Mouse (Mus musculus) heart, postnatal 0 days (tissue): ENCODE data around the gene Sgms1. TPM values are rescaled to one million over a fixed set of nuclear protein-coding genes. Genes with fewer than 3 reads are reported as not detected.

ENCODE experiments used
- ATAC-seq: fragments of 200-750 bp; cut with Nextera tagmentation; 2 replicates; pipeline ENCODE4 v1.8.0; 2017; ENCODE audit warnings: low read depth, moderate number of reproducible peaks, moderate library complexity; ENCODE audit not compliant: insufficient read depth
- DNase-seq: peaks from one replicate; pipeline ENCODE4 v3.0.0-alpha.2; 2016; ENCODE audit warnings: low spot score
- H3K27ac ChIP-seq: fragments of 300-500 bp; sonication (generic); 2 replicates; pipeline ENCODE4 v1.5.1; 2014; ENCODE audit warnings: low read depth, mild to moderate bottlenecking
- H3K27me3 ChIP-seq: fragments of 300-500 bp; sonication (generic); 2 replicates; pipeline ENCODE4 v1.6.1; 2014; ENCODE audit warnings: low read length, mixed read lengths; ENCODE audit not compliant: control insufficient read depth, insufficient read depth
- H3K36me3 ChIP-seq: fragments of 300-500 bp; sonication (generic); replicated peaks from 2 replicates; pipeline ENCODE4 v1.6.1; 2014; ENCODE audit warnings: low read length, mixed read lengths; ENCODE audit not compliant: control insufficient read depth, insufficient read depth
- H3K4me1 ChIP-seq: fragments of 300-500 bp; sonication (generic); 2 replicates; pipeline ENCODE4 v1.6.1; 2014; ENCODE audit warnings: antibody characterized with exemption; ENCODE audit not compliant: control insufficient read depth, insufficient read depth
- H3K4me2 ChIP-seq: fragments of 300-500 bp; sonication (generic); 2 replicates; pipeline ENCODE4 v1.6.1; 2014; ENCODE audit warnings: low read depth, mild to moderate bottlenecking, low read length, moderate library complexity
- H3K4me3 ChIP-seq: fragments of 300-500 bp; sonication (generic); 2 replicates; pipeline ENCODE4 v1.5.1; 2014; ENCODE audit warnings: low read depth, low read length
- H3K9ac ChIP-seq: fragments of 300-500 bp; sonication (generic); replicated peaks from 2 replicates; pipeline ENCODE4 v1.6.1; 2014; ENCODE audit warnings: low read depth, low read length, mixed read lengths
- H3K9me3 ChIP-seq: fragments of 300-500 bp; sonication (generic); replicated peaks from 2 replicates; pipeline ENCODE4 v1.6.1; 2016; ENCODE audit warnings: low read length; ENCODE audit not compliant: control insufficient read depth
- CTCF ChIP-seq: IDR thresholded peaks from 2 replicates; pipeline ENCODE4 v1.5.1; 2016; ENCODE audit warnings: antibody characterized with exemption, control low read depth, low read depth
- EP300 ChIP-seq: IDR thresholded peaks from 2 replicates; pipeline ENCODE4 v1.6.1; 2016; ENCODE audit warnings: antibody characterized with exemption, low read depth
- WGBS: fragments of 180-500 bp; shearing (Covaris S2); extraction: QIAGEN DNeasy Blood & Tissue Kit; methylation state at CpG from one replicate; pipeline ENCODE4 v1.1.7; 2014; 5-methylcytosine and 5-hydroxymethylcytosine counted together
- polyA plus RNA-seq: library from polyadenylated mRNA; unstranded; fragments of >200 nt; fragmentation: Nextera tagmentation; extraction: Ambion mirVana; gene quantifications from 2 replicates; pipeline ENCODE4 v1.2.1, GENCODE M21; 2015
- total RNA-seq: library from RNA; depleted of rRNA; stranded (reverse); fragments of >200 nt; gene quantifications from 2 replicates; pipeline ENCODE4 v1.2.3, GENCODE M21; 2014; ENCODE audit warnings: low replicate concordance

The Sgms1 gene
- total and polyA plus RNA-seq, 2 experiments from 2014 or later: 29.4 to 52.0 TPM

DNA sequence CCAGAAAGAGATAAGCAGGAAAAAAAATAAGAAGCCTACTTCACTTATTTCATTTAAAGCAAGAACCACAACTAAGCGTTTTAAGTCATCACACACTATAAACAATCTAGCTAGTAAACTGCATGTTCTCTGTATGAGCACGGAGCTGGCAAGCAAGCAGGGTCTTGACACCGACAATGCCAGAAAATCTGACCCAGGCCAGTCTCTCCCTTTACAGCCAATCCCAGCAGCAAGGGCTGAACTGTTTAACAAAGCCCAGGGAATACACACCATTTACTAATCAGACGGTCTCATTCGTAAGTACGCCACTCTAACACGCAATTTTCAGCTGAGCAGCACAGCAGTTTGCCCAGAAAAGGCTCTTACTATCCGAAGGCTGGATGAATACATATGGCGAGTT is 213.1 kb downstream of the Sgms1 start:
- Histone ChIP-seq H3K4me2 (no peak overlapping the region), H3K27me3 (no peaks in the 10 kb centered on the region), H3K9ac (no peak overlapping the region), H3K36me3 (peaks cover 5% of the 10 kb centered on the region; the same call in 1 of the 2 replicates), H3K9me3 (no peaks in the 10 kb centered on the region), H3K27ac (no peak overlapping the region), H3K4me1 (peaks cover 46% of the 10 kb centered on the region), H3K4me3 (no peak overlapping the region)
- no peak for DNase-seq
- WGBS: 56% methylated on average over 9 of the region's 9 CpGs
- TF ChIP-seq EP300 (no peak), CTCF (no peak)
- ATAC-seq: no peak

DNA sequence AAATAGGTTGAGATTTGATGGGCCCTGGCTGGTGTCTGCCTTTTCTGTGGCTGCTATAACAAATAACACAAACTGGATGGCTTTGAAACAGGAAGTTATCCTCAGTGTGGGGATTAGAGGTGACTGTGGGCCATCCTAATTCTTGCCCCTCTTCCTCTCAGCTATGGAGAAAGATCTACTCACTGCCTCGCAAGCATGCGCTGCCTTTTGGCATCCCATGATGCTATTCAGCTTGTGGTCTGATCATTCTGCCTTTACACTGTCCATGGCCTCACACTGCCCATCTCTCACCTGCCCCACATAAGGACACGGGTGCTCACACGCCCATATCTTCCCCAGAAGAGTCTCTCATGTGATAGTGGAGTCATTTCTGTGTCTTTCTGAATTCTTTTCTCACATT is 213.5 kb downstream of the Sgms1 start:
- no peak overlapping the region for H3K27ac ChIP-seq
- no peak for TF ChIP-seq EP300
- ATAC-seq (no peak), DNase-seq (no peak)
- H3K9ac ChIP-seq: no peak overlapping the region
- H3K4me1 ChIP-seq: peaks cover 41% of the 10 kb centered on the region
- no peaks in the 10 kb centered on the region for H3K9me3 ChIP-seq
- 86% methylated on average over 4 of the region's 4 CpGs for WGBS
- H3K4me2 ChIP-seq: no peak overlapping the region
- no peak overlapping the region for H3K4me3 ChIP-seq
- H3K36me3 ChIP-seq: peaks cover 5% of the 10 kb centered on the region; the same call in 1 of the 2 replicates
- no peaks in the 10 kb centered on the region for H3K27me3 ChIP-seq

- no peak for TF ChIP-seq CTCF
- TF ChIP-seq EP300: no peak
- Histone ChIP-seq H3K27me3 (no peaks in the 10 kb centered on the region), H3K9ac (no peak overlapping the region), H3K4me2 (no peak overlapping the region), H3K27ac (no peak overlapping the region), H3K4me3 (no peak overlapping the region), H3K9me3 (no peaks in the 10 kb centered on the region), H3K36me3 (peaks cover 5% of the 10 kb centered on the region; the same call in 1 of the 2 replicates), H3K4me1 (peaks cover 32% of the 10 kb centered on the region)
- DNase-seq (no peak), ATAC-seq (no peak)
- WGBS: 92% methylated on average over 7 of the region's 7 CpGs
Measured at GRCm38 (mm10) chr19:32175013-32175412, 214.5 kb downstream of the Sgms1 start.

DNA sequence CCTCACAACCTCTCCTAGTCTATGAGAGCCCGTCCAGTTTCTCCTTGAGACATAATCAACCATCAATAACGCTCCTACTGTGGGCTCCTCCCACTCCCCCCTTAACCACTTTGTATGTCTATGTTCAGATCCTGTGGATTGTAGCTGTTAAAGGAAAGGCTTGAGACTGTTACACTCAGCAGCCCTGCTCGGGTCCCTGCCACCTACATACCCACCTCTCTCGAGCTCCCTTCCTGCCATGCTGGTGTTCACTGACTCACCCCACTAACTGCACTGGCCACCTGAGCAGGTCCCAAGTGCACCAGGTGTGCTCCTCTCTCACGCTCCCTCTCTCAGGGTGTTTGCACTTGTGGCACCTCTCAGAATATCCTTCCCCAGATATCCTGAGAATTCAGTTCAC is 215.0 kb downstream of the Sgms1 start:
- no peak overlapping the region for H3K4me3 ChIP-seq
- 76% methylated on average over 5 of the region's 5 CpGs for WGBS
- TF ChIP-seq EP300 (no peak), CTCF (no peak)
- peaks cover 32% of the 10 kb centered on the region for H3K4me1 ChIP-seq
- no peaks in the 10 kb centered on the region for H3K9me3 ChIP-seq
- no peak overlapping the region for H3K27ac ChIP-seq
- no peaks in the 10 kb centered on the region for H3K27me3 ChIP-seq
- ATAC-seq (no peak), DNase-seq (no peak)
- peaks cover 5% of the 10 kb centered on the region; the same call in 1 of the 2 replicates for H3K36me3 ChIP-seq
- H3K9ac ChIP-seq: no peak overlapping the region
- no peak overlapping the region for H3K4me2 ChIP-seq

GRCm38 (mm10) chr19:32173522-32174184 is 215.9 kb downstream of the Sgms1 start:
- H3K9ac ChIP-seq: no peak overlapping the region
- ATAC-seq (no peak), DNase-seq (no peak)
- H3K27me3 ChIP-seq: no peaks in the 10 kb centered on the region
- no peak overlapping the region for H3K4me3 ChIP-seq
- peaks cover 30% of the 10 kb centered on the region for H3K4me1 ChIP-seq
- no peak overlapping the region for H3K4me2 ChIP-seq
- peaks cover 5% of the 10 kb centered on the region; the same call in 1 of the 2 replicates for H3K36me3 ChIP-seq
- no peak overlapping the region for H3K27ac ChIP-seq
- H3K9me3 ChIP-seq: no peaks in the 10 kb centered on the region
- whole genome bisulfite sequencing: 60% methylated on average over 6 of the region's 6 CpGs
- TF ChIP-seq CTCF (no peak), EP300 (no peak)

DNA sequence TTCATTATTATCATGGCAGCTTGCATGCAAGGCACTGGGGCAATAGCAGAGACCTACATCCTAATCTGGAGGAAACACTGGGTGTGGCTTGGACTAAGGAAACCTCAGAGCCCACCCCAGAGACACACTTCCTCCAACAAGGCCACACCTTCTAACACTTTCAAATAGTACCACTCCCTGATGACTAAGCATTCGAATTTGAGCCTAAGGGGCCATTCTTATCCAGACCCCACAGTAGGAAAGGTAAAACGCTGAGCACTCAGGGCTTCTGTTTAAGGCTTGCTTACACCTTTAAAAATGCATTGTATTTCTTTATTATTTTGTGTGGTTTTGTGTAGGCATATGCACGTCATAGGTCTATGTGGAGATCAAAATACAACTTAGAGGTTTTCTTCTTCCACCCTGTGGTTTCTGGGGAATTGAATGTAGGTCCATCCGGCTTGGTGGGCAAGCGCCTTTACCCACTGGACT is 217.0 kb downstream of the Sgms1 start:
- H3K9me3 ChIP-seq: no peaks in the 10 kb centered on the region
- 0 out of 2 replicates have a peak, but pooled peaks cover 3% of the 10 kb centered on the region for H3K36me3 ChIP-seq
- TF ChIP-seq CTCF (no peak), EP300 (no peak)
- no peaks in the 10 kb centered on the region for H3K27me3 ChIP-seq
- H3K4me2 ChIP-seq: no peak overlapping the region
- no peak overlapping the region for H3K9ac ChIP-seq
- no peak overlapping the region for H3K27ac ChIP-seq
- ATAC-seq (no peak), DNase-seq (no peak)
- no peak overlapping the region for H3K4me3 ChIP-seq
- 75% methylated on average over 5 of the region's 5 CpGs for WGBS
- peaks cover 22% of the 10 kb centered on the region for H3K4me1 ChIP-seq
